Mouse (Mus musculus): ENCODE data around the gene Zdhhc15. TPM values are rescaled to one million over a fixed set of nuclear protein-coding genes. Genes with fewer than 3 reads are reported as not detected.
"Not testable (repeated sequence)": the region's sequence is repeated elsewhere in the genome, so short reads cannot be mapped to it uniquely, and the experiment has no call there.

Zdhhc15 gene
- total RNA-seq (2022): under 1 TPM; 0.27 to 0.44 (median 0.33) TPM

DNA sequence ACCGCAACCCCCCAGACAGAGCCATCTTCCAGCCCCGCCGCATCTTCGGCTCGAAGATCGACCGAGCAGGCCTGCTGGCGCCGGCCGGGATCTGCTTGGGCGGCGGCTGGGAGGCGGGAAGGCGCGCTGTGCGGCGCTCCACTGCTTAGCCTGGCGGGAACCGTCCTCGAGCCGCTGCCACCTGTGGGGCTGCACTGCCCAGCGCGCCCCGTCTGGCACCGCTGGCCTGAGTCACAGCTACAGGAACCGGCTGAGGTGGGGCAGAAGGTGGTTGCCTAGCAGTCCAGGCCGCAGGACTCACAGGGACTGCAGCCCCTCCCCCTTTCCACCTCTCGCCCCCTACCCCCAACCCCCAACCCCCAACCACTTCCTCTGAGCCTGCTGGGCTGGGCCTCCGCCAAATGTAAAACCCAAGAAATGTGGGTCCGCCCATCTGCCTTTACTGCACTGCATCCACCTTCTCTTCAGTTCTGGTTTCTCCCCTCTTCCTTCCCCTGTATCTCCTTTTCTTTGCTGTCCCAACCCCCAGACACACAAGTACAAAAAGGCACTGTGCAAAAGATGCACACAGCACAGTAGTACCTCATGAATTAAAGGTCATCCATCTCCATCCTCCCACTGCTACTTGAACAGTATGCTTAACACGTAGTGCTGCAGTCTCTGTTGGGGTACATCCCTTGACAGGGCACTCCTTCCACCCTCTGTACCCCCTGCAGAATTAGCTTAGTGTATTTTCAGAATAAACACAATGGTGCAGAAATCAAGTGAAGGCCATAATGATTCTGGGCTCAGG is at the start of gene Zdhhc15:
Zdhhc15 (minus strand) TSS at position 308 of the 793 bp plus-strand sequence.
- DNase-seq (ENCODE audit: low spot score): peak; percentile 1

DNA sequence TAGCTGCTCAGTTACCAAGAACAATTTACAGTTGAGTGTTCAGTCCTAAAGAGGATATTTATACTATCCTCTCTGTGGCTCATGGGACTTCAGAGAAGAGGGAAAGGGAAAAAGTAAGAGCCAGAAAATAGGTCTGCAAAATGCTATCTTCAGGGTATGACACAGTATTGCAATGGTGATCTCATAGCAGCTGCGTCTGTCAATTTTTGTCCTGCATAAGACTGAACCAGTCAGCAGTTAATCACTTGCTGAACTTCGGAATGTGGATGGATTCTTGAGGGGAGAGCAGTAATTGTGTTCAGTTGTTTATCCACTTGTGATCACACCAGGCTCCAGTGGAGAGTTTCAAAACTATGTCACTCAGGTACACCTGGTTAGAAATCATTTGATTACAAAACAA is 37.1 kb upstream of the Zdhhc15 start:
- DNase-seq (ENCODE audit: low spot score): no peak

DNA sequence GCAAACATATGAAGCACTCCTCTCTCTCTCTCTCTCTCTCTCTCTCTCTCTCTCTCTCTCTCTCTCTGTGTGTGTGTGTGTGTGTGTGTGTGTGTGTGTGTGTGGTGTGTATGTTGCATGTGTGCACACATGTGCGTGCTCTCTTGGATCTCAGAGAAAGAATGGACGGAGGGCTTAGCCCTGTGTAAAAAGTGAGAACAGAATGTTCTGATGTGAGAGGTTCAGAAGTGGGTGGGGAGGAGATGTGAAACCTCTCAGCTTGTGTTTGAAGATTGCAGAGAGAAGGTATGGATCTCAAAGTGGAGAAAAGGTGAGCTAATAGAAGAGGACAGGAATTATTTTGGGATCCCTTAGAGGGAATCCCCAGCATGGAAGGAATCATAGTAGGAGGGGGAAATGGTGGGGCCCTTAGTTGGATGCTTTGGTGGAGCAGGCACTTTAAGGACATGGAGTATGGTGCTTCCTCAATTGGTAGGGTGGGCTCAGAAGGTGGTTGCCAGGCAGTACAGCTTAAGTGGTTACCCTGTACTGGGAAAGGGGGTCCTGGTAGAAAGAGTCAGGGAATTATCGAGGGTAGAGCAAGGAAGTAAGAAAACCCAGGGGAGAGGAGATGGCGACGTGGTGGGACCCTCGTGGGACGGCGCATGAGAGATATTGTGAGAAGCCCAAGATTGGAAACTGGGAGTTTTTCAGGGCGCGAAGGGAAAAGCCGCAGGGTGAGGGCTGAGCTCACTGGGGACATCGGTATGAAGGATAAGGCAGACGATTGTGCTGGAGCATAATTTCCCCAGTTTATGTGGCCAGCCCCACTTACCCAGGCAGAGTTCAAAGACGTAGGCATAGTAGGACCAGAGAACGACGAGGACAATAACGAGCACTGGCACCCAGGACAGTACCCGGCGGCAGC is 761 bp downstream of the Zdhhc15 start:
- DNase-seq (ENCODE audit: low spot score): no peak

DNA sequence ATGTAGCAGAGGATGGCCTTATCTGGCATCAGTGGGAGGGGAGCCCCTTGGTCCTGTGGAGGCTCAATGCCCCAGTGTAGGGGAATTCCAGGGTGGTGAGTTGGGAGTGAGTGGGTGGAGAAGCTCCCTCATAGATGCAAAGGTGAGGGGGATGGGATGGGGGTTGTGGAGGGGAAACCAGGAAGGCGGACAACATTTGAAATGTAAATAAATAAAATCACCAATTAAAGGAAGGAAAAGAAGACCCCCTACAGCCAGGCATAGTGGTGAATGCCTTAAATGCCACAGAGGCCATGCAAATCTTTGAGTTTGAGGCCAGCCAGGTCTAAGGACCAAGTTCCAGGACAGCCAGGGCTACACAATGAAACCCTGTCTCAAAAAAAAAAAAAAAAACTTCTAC is 13.9 kb downstream of the Zdhhc15 start:
- no peak for DNase-seq (ENCODE audit: low spot score)

DNA sequence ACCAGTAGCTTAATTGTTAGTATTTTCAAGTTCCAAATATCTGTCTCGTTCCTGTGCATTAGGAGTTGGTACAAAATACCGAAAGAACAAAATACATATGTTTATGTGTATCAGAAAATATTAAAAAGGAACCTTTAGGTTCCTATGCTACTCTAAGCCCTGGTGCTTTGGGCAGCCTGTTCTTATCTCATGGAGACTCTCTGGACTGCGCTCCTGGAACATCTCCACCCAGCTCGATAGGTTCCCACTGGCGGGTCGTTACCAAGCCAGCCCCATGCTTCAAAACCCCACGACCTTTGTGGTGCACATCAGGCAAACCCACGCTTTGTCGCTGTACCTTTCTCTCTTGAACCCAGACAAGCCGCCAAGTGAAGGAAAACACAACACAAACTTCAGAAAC is 58.3 kb downstream of the Zdhhc15 start:
- DNase-seq (ENCODE audit: low spot score): no peak

DNA sequence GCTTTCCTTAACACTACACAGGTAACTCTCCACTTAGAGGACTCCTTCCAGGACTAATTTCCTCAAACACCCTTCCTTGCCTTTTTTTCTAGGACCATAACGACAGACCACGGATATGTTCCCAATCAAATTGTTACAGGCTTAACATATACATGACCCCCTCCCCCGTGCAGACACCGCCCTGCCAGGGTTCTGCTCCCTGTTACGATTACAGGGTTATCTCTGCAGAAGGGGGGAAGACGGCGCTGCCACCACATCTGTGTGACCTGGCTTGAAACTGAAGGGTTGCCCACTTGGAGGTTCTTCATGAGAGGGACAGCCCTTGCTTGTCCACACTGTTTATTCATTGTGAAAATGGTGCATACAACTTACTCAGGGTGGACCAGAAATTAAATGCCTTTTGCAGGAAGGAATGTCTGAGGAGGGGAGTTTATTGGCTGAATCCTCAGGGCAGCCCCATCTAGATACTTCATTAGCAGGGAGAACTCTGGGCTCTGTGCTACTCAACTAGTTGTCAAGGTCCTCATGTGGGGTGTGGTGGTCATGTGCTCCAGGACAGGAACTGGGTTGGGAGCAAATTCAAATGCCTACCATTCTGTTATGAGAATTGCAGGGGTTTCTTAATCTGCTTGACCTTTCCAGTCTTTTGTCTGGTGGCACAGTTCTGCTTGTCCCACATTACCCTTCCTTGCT is 67.0 kb downstream of the Zdhhc15 start:
- not testable (repeated sequence) for DNase-seq (ENCODE audit: low spot score)

DNA sequence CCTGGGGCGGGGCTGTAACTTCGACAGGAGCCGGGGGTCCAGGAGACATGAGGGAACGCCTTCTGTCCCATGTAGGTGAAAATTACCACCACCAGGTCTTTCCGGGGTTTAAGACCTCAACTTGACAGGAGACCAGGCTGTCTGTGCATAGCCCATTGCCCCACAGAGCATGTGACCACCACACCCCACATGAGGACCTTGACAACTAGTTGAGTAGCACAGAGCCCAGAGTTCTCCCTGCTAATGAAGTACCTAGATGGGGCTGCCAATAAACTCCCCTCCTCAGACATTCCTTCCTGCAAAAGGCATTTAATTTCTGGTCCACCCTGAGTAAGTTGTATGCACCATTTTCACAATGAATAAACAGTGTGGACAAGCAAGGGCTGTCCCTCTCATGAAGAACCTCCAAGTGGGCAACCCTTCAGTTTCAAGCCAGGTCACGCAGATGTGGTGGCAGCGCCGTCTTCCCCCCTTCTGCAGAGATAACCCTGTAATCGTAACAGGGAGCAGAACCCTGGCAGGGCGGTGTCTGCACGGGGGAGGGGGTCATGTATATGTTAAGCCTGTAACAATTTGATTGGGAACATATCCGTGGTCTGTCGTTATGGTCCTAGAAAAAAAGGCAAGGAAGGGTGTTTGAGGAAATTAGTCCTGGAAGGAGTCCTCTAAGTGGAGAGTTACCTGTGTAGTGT is 68.5 kb downstream of the Zdhhc15 start:
- not testable (repeated sequence) for DNase-seq (ENCODE audit: low spot score)

DNA sequence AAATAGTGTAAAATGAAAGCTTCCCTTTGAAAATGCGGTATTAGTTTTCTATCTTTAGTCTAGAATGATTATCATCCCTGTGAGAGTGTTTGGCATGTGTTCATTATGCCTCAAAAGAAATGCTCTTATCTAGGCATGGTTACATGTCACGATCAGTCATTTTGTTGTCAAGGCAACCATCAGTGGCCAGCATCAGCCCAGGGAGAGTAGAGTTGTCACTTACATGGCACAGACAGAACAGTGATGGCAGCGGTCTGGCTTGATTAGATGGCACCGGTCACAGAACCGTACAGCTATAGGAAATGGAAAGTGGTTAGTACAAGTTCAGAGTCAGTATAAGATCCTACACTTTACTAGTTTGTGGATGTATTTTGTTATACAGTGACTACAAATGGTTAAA is 96.9 kb downstream of the Zdhhc15 start:
- no peak for DNase-seq (ENCODE audit: low spot score)

DNA sequence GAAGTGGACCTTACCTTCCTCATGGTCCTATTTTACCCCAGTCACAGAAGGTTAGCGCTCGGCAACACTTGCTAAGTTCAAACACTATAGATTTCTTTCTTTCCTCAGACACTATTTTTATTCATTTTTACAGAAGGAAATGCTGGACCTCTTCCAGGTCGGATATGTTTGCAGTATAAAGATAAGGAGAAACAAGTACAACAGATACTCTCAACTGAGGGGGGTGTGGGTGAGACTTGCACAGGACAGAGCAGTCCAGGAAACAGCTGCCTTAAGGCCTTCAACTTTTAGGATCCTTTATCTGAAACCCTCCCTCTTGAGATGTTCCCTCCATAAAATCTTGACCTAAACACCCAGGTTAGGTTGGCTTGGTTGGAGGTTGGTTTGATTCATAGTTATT is 103.4 kb downstream of the Zdhhc15 start:
- peak; percentile 5 for DNase-seq (ENCODE audit: low spot score)

DNA sequence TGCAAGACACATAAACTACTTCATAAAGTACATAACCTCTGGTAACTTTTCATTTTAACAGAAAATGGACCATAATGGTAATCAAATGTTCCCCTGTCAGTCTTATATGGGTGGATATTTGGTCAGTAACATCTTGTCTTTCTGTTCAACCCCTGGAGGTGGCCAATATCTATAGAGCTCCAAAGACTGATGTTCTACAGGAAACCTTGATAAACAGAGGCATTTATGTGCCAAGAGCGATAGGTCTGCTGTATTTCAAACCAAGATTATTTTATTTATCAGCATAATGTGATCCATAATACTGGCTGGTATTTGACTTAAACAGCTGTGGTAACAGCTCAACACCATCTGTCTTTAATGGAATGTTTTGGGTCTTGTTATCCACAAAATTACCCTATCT is 125.6 kb downstream of the Zdhhc15 start:
- DNase-seq (ENCODE audit: low spot score): no peak

DNA sequence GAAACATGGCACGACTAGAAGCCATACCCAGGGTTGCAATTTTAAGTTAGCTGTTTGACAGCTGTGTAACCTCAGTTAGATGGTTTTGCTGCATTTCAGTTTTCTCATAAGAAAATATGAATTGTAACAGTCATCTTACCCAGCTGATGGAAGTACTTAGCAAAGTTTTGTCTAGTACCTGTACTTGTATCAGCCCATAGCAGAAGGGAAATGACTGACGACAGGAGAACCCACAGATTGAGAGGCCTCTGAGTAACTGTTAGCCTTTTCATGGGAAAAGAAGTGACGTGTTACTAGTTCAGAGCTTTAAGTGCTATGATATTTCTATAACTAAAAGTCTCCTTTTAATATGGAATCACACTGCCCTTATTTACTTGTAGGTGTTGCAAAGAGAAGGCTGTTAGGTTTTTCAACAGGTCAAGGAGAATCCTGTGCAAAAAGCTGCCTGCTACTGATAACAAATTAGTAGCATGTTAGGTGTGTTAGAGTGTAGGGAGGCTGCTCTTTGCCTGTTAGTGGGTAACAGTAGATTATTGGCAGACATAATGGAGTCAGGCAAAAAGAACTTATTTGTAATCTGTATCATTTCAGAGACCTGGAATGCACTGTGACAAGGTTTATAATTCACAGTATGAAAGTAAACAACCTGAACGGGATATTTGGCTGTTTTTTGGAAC is 126.8 kb downstream of the Zdhhc15 start:
- DNase-seq (ENCODE audit: low spot score): no peak

DNA sequence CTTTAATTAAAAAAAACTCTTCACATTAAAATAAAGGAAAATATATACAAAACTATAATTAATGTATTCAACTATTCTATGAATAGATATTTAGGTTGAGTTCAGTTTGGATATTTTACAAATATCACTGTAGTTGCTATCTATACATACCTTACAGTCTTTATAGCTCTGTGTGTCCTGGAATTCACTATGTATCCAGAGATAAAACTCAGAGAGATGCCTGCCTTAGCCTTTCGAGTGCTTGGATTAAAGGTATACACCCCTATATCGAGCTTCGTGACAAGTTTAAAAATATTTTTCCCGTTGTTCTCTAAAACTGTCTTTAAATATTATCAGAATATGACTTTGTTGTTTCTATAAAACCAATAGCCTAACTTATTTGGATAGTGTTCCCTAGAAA is 128.2 kb downstream of the Zdhhc15 start:
- DNase-seq (ENCODE audit: low spot score): no peak

DNA sequence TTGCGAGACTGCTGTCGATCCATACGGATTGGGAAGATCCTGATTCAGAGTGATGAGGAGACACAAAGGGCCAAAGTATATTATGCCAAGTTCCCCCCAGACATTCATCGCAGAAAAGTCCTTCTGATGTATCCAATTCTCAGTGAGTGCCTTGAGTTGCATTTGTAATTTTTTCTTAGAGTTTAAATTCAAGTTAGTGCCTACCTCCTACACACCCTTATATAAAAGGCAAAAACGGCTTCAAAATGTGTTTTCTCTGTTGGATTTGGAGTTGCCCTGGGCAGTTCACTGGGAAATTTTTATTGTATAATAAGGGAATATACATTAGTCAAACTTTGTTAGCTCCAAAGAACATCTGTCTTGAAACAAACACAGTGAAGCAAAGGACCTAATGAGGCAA is 169.1 kb downstream of the Zdhhc15 start:
- no peak for DNase-seq (ENCODE audit: low spot score)

DNA sequence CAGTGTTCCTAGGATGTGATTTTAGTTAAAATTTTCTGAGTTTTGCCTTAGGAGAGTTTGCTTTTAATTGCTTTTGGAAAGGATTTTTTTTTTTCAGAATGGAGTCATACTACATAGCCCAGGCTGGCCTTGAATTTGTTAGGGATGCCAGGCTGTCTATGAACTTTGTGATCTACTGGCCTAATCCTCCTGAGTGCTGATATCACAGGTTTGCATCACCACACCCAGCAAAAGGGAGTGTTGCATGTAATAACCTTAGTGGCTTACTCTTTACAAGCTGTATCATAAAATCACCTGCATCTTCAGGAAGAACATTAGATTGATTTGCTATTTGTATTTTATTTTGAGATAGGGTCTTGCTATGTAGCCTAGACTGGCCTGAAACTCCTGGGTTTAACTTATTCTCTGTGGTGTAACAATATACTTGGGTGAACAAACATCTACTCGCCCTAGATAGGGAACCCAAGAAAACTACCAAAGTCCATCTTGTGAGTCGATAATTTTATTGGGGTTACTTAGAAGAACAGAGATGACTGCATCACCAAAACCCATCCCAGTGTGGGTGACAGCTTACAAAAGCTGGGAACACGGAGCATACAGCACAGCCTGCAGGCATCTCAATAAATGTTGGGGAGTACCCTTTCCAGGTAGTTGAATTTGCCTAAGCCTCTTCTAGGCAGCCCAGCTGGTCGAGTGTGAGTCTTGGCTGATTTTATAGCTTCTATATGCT is 181.1 kb downstream of the Zdhhc15 start:
- no peak for DNase-seq (ENCODE audit: low spot score)

DNA sequence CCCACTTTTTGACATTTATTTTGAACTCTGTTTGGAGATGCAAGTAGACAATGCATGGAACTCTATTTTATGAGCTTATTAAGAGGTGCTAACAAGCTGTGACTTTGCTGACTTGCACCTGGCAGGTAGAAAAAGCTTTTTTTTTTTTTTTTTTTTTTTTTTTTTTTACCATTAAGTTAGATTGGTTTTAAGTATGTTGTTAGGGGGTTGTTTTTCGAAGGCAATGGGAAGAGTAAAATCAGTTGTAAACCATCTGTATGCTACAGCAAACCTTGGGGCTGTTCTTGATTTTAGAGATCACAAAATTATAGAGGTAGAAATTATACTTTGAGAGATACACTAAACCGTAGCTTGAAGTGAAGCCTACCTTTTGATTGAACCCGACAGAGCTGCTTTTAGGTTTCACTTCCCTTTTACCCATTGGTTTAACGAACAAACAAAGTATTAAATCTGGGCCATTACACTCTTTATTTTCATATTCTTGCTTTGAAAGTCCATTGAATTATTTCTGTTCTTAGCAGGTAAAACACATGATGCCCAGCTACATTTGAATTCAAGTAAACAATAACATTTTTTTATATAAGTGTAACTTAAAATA is 181.9 kb downstream of the Zdhhc15 start:
- no peak for DNase-seq (ENCODE audit: low spot score)

DNA sequence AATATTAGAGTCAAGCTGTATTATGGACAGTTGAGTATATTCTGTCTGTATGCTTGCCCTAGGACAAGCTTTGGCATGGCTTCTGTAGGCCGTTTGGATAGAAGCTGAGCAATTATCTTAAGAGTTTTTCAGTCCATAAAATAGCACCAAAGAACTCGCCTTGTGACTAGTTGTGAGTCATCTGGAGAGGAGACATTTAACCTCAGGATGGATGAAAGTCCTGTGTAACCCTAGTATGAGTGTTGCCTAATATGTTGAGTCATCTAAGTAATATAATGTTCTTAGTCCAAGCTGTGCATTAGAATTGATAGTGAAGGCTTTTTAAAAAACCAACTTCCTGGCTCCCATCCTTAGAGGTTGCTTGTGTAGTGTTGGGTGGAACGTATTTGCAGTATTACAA is 182.8 kb downstream of the Zdhhc15 start:
- no peak for DNase-seq (ENCODE audit: low spot score)
